Mouse (Mus musculus) gastrocnemius, adult 8-10 months (tissue): ENCODE results near the gene Nudc. TPM values are rescaled to one million over a fixed set of nuclear protein-coding genes. Genes with fewer than 3 reads are reported as not detected.

Experiments used
- DNase-seq, 2 experiments: peaks; one replicate each; pipeline ENCODE4 v3.0.0; 2022; ENCODE audit warnings: low spot score in 2 of 2
- total RNA-seq, 4 experiments: library from RNA; stranded (reverse); gene quantifications; 2 replicates each; pipeline ENCODE4 v1.2.4; 2022

Nudc gene
- 10 to 100 TPM; 43.8 to 51.1 (median 47.0) TPM for total RNA-seq

- DNase-seq, result peak; percentile 93
Observed at GRCm38 (mm10) chr4:133545272-133546231, at the start of gene Nudc. Gene Nudc, minus strand, starts transcription at chr4:133545996.

GRCm38 (mm10) chr4:133595538-133595937 is 49.7 kb upstream of the Nudc start:
- DNase-seq, result no peak

GRCm38 (mm10) chr4:133592570-133592969 is 46.8 kb upstream of the Nudc start:
- peak in 1 of 2 experiments; percentile 38 for DNase-seq

- DNase-seq, result peak; percentile 49 to 56
Observed at GRCm38 (mm10) chr4:133584059-133584951, 38.5 kb upstream of the Nudc start, which contains the start of gene Gpn2. Gene Gpn2, plus strand, starts transcription at chr4:133584362.

- DNase-seq, result no peak
Observed at GRCm38 (mm10) chr4:133583690-133584058, 37.9 kb upstream of the Nudc start.

GRCm38 (mm10) chr4:133577983-133578382 is 32.2 kb upstream of the Nudc start:
- DNase-seq, result no peak

- no peak for DNase-seq
Observed at GRCm38 (mm10) chr4:133574843-133575202, 29.0 kb upstream of the Nudc start.

GRCm38 (mm10) chr4:133574070-133574842 is 28.5 kb upstream of the Nudc start, which contains the start of gene Gpatch3:
Gene Gpatch3, plus strand, starts transcription at chr4:133574745.
- peak; percentile 83 to 86 for DNase-seq

GRCm38 (mm10) chr4:133570066-133570466 is 24.3 kb upstream of the Nudc start:
- DNase-seq, result no peak

- DNase-seq, result no peak
Observed at GRCm38 (mm10) chr4:133569291-133570065, 23.7 kb upstream of the Nudc start.

- DNase-seq, result no peak
Observed at GRCm38 (mm10) chr4:133567251-133567650, 21.5 kb upstream of the Nudc start.

- no peak for DNase-seq
Observed at GRCm38 (mm10) chr4:133563123-133563571, 17.4 kb upstream of the Nudc start.

- no peak for DNase-seq
Observed at GRCm38 (mm10) chr4:133561622-133562021, 15.8 kb upstream of the Nudc start.

GRCm38 (mm10) chr4:133559846-133560245 is 14.1 kb upstream of the Nudc start:
- DNase-seq, result no peak

GRCm38 (mm10) chr4:133557041-133557717 is 11.4 kb upstream of the Nudc start:
- DNase-seq, result no peak

- no peak for DNase-seq
Observed at GRCm38 (mm10) chr4:133553448-133554330, 7.9 kb upstream of the Nudc start.

- DNase-seq, result no peak
Observed at GRCm38 (mm10) chr4:133552768-133553447, 7.1 kb upstream of the Nudc start, which contains the start of gene Nr0b2. Gene Nr0b2, plus strand, starts transcription at chr4:133553376.

- no peak for DNase-seq
Observed at GRCm38 (mm10) chr4:133552029-133552428, 6.2 kb upstream of the Nudc start.
